Mouse (Mus musculus): ENCODE data around the gene Prkci.

Gene Prkci

DNA sequence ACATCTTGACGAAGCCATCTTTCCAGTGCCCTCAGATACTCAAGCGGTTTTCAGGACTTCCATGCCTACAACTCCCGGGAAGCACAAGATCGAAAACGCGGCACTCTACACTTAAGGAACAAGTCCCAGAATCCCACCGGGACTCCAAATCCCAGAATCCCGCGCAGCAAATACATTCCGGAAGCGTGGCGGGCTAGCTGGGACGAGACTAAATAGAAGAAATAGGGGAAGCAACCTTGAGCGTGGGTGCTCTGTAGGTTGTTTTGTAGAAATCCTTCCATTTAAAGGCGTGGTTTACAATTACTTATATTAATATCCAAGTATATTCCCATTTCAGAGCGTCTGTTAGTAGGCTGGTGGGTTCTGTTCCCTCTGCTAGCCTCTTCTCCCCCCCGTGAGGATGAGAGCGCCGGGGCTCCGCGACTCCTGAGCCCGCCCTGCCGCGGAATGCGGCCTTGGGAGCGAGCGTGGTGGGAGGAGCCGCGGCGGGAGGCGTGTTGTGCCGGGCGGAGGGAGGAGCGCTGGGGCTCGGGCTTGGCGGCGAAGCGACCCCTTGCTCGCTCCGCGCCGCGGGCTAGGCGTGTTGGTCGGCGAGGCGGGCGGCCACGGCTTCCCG is at the start of gene Prkci:
TSS of gene Prkci (plus strand) at position 465 of the 616 bp plus-strand sequence.
- CTCF ChIA-PET, result interaction anchor here in 1 of 4 experiments (0.6 kb wide), 1 partner anchor 1964 kb away, joined by 3 read pairs; no protein-coding TSS in a partner anchor
- POLR2A ChIA-PET, result interaction anchor here in 3 of 4 experiments (0.9 to 8.1 kb wide), 8 partner anchors 9 to 349 kb away, joined by 3 to 61 read pairs (median 5); partner anchors contain the start of gene Lrrc34 (in 1 of the 3)

DNA sequence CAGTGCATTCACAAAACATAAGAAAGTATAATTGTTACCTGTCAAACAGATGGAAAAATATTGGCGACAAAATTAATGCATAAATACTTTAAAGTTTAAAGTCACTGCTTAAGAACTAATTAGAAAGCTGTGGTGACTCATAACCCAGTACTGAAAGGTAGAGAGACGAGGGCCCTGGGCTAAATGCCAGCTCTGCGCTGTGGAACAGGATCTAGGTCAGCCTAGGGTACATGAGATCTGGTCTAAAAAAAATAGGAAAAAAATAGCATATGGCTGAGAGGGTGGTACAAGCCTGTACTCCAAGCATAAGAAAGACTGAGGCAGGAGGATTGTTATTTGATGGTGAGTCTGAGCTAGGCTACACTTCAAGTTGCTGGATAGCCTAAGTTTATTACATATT is 43.9 kb upstream of the Prkci start:
- CTCF ChIA-PET, result interaction anchor here in 2 of 4 experiments (0.9 kb wide), 2 partner anchors 10 to 374 kb away, joined by 3 read pairs; no protein-coding TSS in a partner anchor
- POLR2A ChIA-PET, result interaction anchor here in 2 of 4 experiments (0.5 to 2.7 kb wide), 5 partner anchors 10 to 329 kb away, joined by 3 to 14 read pairs (median 3); no protein-coding TSS in a partner anchor

DNA sequence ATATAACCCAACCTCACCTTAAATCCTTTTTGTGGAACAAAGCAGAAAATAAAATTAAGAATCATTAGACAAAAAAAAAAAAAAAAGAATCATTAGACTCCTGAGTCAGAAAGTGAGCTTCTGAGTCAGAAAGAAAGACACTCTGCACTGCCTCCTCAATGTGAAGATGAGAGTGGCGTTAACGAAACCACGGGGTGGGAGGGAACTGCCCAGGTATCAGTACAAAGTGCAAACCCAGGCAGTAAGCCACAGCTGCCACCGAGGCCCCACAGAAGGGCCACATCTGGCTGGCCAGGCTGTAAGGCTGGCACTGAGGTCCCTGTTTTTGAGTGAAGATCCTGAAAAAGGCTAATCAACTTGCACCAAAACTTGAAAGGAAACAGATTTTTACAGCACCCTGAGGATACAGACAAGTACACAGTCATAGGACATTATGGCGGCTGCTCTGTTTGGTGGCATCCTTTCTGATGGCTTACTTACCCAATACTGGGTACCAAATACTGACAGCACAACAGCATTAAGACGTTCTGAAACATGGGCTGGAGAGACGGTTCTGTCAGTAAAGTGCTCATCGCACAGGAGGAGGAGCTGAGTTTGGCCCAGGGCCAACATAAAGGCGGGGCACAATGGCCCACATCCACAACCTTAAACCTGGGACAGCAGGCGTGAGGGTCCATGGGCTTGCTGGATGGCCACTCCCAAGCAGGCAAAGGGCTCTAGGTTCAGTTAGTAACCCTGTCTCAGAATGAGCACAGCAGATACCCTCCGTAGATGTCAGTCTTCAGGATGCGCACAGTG is 43.1 kb upstream of the Prkci start:
- ChIA-PET POLR2A (interaction anchor here in 2 of 4 experiments (0.5 to 2.7 kb wide), 8 partner anchors 10 to 330 kb away, joined by 3 to 14 read pairs (median 4); partner anchors contain the start of gene Sec62 (in 1 of the 2)), CTCF (interaction anchor here in 2 of 4 experiments (0.9 to 1.4 kb wide), 4 partner anchors 9 to 375 kb away, joined by 3 read pairs; no protein-coding TSS in a partner anchor)

DNA sequence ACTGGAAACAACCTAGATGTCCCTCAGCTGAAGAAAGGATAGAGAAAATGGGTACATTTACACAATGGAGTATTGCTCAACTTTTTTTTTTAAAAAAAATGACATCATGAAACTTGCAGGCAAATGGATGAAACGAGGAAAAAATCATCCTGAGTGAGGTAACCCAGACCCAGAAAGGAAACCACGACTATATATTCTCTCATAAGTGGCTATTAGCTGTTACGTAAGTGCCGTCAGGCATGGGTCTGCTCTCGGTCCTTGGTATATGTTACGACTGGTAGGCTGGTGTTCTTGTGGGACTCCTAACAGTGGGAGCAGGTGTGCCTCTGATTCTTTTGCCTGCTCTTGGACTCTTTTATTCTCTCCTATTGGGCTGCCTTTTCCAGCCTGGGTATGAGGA is 39.2 kb upstream of the Prkci start:
- CTCF ChIA-PET, result no interaction called here

DNA sequence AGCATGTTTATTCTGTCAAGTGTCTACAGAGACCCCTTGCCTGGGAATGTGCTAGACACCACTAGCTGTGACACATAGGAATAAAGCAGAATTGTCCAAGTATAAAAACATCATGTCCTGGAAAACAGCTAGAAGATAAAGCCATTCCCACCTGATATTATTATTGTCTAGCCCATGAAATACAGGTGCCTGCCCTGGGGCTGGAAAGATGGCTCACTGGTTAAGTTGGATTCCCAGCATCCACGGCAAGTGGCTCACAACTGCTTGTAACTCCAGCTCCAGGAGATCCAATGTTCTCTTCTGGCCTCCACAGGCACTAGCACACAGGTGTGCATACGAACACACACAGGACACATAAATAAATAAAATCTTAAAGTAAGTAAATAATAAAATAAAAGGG is 36.8 kb upstream of the Prkci start:
- CTCF ChIA-PET, result interaction anchor here in 1 of 4 experiments (0.5 kb wide), 1 partner anchor 10 kb away, joined by 3 read pairs; no protein-coding TSS in a partner anchor
- POLR2A ChIA-PET, result interaction anchor here in 2 of 4 experiments (0.6 to 1.4 kb wide), 9 partner anchors 10 to 1398 kb away, joined by 3 to 8 read pairs (median 4); no protein-coding TSS in a partner anchor

More for the DNA sequence above, 39.2 kb upstream of the Prkci start:
- POLR2A ChIA-PET, result interaction anchor here in 1 of 4 experiments (1.3 to 1.4 kb wide), 3 partner anchors 9 to 101 kb away, joined by 3 to 6 read pairs (median 5); partner anchors contain the start of gene Gpr160

DNA sequence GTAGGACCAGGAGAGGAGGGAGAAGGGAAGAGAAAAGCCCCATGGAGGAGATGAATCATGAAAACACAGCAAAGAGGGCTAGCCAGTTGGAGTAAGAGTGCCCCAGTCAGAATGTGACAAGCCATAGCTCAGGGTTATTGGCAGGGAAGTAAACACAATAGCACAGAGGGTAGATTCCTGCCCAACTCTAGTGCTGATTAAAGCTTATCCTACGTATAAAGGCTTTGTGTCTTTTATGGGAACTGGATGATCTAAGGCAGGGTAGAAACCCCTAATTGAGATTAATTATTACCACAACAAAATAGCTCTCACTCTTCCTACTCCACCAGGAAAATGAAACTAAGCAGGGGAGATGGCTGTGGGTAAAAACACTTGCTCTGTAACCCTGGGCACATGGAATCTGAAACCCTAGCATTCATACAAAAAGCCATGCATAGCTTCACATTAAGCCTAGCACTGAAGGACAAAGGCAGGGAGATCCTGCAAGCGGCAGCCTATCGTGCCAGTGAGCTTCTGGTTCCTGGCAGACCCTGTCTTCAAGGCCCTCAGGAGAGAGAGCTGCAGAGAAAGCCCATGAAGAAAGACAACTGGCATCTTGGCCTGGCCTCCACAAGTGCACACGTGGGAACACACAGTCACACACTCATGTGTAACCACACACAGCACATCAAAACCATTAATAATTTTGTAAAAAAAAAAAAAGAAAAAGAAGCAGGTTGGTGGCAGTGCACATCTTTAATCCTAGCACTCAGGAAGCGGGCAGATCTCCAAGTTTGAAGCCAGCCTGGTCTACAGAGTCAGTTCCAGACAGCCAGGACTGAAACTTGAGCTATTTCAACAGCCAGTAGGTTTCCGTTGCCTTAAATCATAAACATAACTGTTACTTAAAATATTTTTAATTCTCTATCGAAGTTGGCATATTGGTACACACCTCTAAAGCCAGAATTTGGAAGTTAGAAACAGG is 35.4 kb upstream of the Prkci start:
- POLR2A ChIA-PET, result interaction anchor here in 2 of 4 experiments (0.6 to 1.0 kb wide), 2 partner anchors 16 to 1399 kb away, joined by 3 read pairs; no protein-coding TSS in a partner anchor
- CTCF ChIA-PET, result interaction anchor here in 1 of 4 experiments (0.6 kb wide), 1 partner anchor 883 kb away, joined by 3 read pairs; no protein-coding TSS in a partner anchor

DNA sequence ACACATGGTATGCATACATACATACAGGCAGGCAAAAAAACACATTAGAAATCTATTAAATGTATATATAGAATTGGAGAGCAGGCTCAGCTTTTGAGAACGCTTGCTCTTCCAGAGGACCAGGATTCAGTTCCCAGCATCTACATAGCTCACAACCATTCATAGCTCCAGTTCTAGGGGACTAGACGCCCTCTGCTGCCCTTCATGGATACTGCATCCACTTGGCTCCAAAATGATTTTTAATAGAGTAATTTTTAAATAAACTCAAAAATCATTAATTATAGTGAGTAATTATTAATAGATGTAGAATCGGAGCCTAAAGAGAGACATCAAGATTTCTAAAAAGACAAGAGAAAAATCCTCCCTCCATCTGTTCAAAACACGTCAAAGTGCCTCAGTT is 32.4 kb upstream of the Prkci start:
- POLR2A ChIA-PET, result interaction anchor here in 1 of 4 experiments (1.0 to 1.3 kb wide), 4 partner anchors 13 to 220 kb away, joined by 3 to 4 read pairs (median 4); no protein-coding TSS in a partner anchor
- CTCF ChIA-PET, result interaction anchor here (0.5 to 1.8 kb wide), 10 partner anchors 8 to 972 kb away, joined by 3 to 4 read pairs (median 3); no protein-coding TSS in a partner anchor

DNA sequence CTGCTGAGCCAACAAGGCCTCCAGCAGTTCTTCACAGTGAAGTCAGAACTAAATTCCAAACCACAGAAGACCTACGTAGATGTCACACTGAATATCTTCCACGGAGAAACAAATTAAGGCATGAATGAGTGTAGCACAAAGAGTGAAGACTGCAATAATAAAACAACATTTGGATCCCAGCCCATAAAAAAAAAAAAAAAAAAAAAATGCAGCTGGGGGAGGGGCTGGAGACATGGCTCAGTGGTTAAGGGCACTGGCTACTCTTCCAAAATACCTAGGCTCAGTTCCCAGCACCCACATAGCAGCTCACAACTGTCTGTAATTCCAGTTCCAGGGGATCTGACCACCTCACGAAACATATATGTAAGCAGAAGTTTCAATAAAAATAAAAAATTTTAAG is 31.3 kb upstream of the Prkci start:
- POLR2A ChIA-PET, result interaction anchor here in 2 of 4 experiments (0.5 to 1.5 kb wide), 7 partner anchors 11 to 342 kb away, joined by 3 to 5 read pairs (median 3); partner anchors contain the start of gene Lrrc34 (in 1 of the 2)
- CTCF ChIA-PET, result interaction anchor here (0.6 to 1.0 kb wide), 5 partner anchors 11 to 244 kb away, joined by 3 to 11 read pairs (median 3); no protein-coding TSS in a partner anchor

DNA sequence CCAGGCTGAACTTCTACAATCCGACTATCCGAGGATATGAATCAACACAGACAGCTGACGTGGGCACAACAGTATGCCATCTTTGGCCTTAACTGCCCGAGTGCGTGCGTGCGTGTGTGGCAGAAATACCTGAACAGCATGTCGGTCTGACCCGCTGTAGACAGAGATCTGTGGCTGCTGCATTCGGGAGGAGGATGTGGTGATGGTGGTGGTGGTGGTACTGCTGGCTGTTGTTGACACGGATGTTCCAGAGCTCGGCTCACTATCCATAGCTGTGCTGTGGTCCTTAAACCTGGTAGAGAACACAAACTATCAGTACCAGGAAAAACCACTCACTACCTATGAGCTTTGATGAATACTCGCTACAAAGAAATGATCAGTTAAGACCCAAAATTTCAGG is 29.9 kb upstream of the Prkci start:
- POLR2A ChIA-PET, result interaction anchor here in 3 of 4 experiments (0.7 to 2.4 kb wide), 10 partner anchors 8 to 318 kb away, joined by 3 to 6 read pairs (median 3); partner anchors contain the start of gene Lrrc34 (in 1 of the 3)
- CTCF ChIA-PET, result interaction anchor here in 1 of 4 experiments (0.9 to 1.1 kb wide), 2 partner anchors 9 to 13 kb away, joined by 3 to 5 read pairs; no protein-coding TSS in a partner anchor

DNA sequence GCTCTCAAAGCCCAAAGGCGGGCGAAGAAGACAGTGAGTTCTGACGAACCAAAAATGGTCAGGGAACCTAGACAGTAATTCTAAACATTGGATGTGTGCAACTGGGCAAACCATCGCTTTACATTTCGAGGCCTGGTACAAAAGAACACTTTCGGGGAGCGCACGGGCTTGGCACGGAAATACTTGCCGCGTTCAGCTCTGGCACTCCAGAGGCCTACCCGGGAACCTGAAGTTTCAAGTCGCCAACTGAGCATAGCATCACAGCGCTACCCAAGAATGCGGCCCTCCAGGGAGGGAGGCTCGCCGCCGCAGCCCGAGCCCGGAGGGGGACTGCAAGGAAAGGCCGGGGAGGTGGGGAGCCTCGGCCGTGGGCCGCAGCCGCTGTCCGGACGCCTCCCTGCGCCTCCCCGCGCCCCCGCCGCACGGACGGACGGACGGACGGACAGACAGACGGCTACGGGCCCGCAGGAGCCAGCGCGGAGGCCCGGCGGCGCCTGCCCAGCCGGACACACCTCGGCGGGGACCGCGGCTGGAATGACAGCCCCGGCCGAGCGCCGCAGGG is 26.9 kb upstream of the Prkci start:
- ChIA-PET POLR2A (interaction anchor here in 3 of 4 experiments (0.6 to 1.8 kb wide), 13 partner anchors 10 to 366 kb away, joined by 3 to 7 read pairs (median 4); partner anchors contain the start of gene Lrrc34 (in 1 of the 3)), CTCF (interaction anchor here in 1 of 4 experiments (1.0 to 1.4 kb wide), 2 partner anchors 13 to 171 kb away, joined by 3 read pairs; no protein-coding TSS in a partner anchor)

DNA sequence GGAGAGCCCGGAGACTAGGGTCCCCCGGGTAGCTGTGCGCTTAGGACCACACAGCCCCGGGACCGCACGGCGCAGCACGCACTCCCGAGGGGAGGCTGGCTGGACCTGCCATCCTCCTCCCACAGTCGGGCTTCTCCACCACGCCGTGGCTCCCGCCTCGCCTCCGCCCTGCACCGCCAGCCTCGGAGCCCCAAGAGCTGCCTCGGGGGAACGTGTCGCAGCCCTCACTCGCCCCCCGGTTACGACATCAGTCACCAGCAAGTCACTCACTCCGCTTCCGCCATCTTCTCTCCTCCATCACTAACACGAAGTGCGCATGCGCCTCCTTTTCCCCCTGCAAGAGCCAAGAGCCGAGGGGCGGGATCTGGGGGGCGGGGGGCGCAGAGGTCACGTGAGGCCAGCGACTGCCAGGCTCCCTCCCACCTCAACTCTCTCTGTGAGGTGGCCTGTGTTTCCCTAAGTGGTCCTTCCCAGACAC is 26.4 kb upstream of the Prkci start, which contains the start of gene Phc3:
TSS of gene Phc3 (minus strand) at position 312 of the 478 bp plus-strand sequence.
- ChIA-PET CTCF (interaction anchor here in 1 of 4 experiments (1.0 kb wide), 1 partner anchor 13 kb away, joined by 3 read pairs; no protein-coding TSS in a partner anchor), POLR2A (interaction anchor here in 2 of 4 experiments (0.5 to 1.8 kb wide), 18 partner anchors 11 to 366 kb away, joined by 3 to 7 read pairs (median 3); no protein-coding TSS in a partner anchor)

DNA sequence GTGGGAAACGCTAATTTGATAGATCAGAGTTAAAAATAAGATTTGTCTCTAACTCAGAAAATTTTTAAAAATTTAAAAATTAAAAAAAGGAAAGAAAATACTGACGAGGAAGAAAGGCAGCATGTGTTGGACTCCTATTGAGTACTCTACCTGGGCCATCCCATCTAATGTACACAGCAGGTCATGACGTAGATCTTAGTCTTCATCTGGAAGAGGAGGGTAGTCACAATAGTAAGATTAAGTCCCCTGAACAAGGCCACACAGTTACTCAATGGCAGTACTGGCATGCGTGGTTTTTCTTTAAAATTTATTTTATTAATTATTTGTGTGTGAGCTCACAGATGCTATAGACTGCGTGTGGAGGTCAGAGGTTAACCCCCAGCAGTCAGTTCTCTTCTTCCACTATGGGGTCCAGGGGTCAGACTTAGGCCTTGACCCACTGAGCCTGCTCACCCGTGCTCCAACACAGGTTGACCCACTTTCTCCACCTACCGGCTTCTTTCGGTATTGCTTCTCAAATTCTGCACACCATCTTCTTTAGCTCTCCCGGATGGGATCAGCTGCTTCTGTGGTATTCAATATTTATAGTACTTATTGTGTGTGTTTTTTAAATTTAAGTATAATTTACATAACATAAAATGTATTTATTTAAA is 20.3 kb upstream of the Prkci start:
- POLR2A ChIA-PET, result interaction anchor here in 3 of 4 experiments (0.5 to 1.7 kb wide), 7 partner anchors 17 to 337 kb away, joined by 3 to 6 read pairs (median 3); no protein-coding TSS in a partner anchor
- CTCF ChIA-PET, result interaction anchor here in 3 of 4 experiments (0.6 to 2.0 kb wide), 20 partner anchors 10 to 383 kb away, joined by 3 to 5 read pairs (median 3); no protein-coding TSS in a partner anchor

DNA sequence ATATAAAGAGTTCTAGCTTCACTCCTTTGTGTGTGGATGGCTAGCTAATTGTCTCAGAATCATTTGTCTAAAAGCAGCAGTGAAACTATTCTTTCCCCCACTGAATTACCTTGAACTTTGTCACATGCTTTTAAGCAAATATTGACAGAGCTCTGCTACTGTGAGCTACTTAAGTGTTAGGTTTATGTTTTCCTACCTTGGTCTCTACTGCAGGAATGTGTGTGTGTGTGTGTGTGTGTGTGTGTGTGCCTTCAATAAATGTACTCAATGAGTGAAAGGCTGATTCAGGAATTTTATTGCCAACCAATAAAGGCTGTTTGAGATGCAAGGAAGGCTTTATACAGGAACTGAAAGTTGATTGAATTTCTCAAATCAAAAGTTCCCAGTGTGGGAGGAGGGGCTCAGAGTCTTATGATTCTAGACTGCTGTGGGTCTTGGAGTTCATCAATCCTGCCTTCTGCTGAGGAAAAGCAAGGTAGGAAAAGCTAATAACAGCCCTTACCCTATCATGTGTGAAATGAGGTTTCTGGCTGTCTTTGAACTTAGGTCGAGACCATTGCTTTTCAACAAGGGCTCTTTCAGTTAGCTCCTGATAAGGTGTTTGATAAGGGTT is 18.4 kb upstream of the Prkci start:
- ChIA-PET CTCF (interaction anchor here in 3 of 4 experiments (0.7 to 1.1 kb wide), 3 partner anchors 23 to 385 kb away, joined by 3 to 4 read pairs (median 3); no protein-coding TSS in a partner anchor), POLR2A (interaction anchor here in 1 of 4 experiments (0.7 to 1.2 kb wide), 3 partner anchors 15 to 130 kb away, joined by 3 to 4 read pairs (median 3); no protein-coding TSS in a partner anchor)

DNA sequence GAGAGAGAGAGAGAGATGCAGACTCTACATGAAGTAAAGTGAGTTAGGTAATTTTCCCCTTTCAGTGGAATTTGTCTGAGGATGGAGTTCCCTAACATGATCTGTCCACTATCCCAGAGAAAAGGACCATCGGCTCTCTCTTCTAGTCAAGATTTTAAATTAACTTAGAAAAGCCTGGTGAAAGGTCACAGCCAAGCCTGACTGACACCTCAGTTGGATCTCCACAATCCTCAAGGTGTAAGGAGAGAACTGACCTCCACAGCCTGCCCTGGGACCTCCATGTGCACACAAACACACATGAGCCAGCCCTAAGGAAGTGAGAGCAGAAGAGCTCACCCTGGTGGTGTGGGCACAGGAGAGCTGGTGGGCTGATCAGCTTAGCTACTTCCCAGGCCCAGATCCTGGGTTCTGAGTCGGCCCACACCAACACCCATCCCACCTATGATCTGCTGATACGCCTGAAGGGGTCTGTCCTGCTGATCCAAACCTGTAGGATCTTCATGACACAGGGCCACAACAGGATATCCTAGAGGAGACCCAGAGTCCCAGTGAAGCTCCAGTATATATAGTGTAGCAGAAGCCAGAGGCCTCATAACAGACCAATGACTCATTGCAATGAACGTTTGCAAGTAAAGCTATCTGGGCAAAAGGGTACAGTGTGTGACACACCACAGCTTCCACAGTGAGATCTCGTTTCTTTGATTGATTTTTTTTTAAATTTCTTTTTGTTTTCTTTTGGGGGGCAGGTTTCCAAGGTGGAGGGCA is 13.7 kb upstream of the Prkci start:
- ChIA-PET CTCF (interaction anchor here in 3 of 4 experiments (0.5 to 1.2 kb wide), 6 partner anchors 13 to 390 kb away, joined by 3 to 6 read pairs (median 4); no protein-coding TSS in a partner anchor), POLR2A (interaction anchor here (0.6 to 2.9 kb wide), 6 partner anchors 8 to 22 kb away, joined by 3 to 11 read pairs (median 4); partner anchors contain the start of gene Prkci (in 1 of the 4))

Measured in embryonic stem cell, embryonic (primary cell).